In genomic region chr4:128897911-128898421, GRCm38 (mm10) we compare ENCODE assay signal across 10 mouse cellular contexts. TPM values are rescaled to one million over a fixed set of nuclear protein-coding genes. Genes with fewer than 3 reads are reported as not detected.
DNase-seq lines count a peak whose midpoint lies in the region; ATAC-seq lines count a peak whose summit lies in the region.
"Had no signal": no experiment of that assay in that cellular context is flagged by ENCODE, and none has a peak within 500 bp of the region (broad histone marks: within the 10 kb centered on the region; RNA-seq: fewer than 3 reads in every experiment).

No protein-coding gene starts in this region.

- WGBS in embryonic facial prominence, embryonic 14.5 days = 7% methylated on average over 6 of the region's 7 CpGs

- peak; percentile 96 for DNase-seq in heart, adult 11 months
- DNase-seq in heart, postnatal 36 days = no peak
- peak; percentile 70 for DNase-seq in embryonic facial prominence, embryonic 14.5 days (ENCODE audit: low spot score)
- peak; percentile 45 for DNase-seq in kidney, adult 11 months
- DNase-seq in lung, postnatal 36 days = peak; percentile 75
- no peak for DNase-seq in ovary, postnatal 10 days (ENCODE audit: low spot score)
- DNase-seq in frontal cortex, postnatal 14 days (ENCODE audit: low spot score in 2 of 2) = no peak
- no peak for DNase-seq in thymus, postnatal 4 days

- H3K9me3 ChIP-seq in embryonic facial prominence, embryonic 14.5 days (ENCODE audit: control insufficient read depth, low read length) = no peaks in the 10 kb centered on the region
- H3K9me3 ChIP-seq: neural tube, embryonic 12.5 days had no signal

- H3K27ac ChIP-seq in embryonic facial prominence, embryonic 14.5 days (replicated peaks; ENCODE audit: low read depth, low read length) = peak overlapping the region; percentile 91

- no peak overlapping the region for H3K9ac ChIP-seq in embryonic facial prominence, embryonic 14.5 days (ENCODE audit: low read depth, low read length)

- H3K4me3 ChIP-seq in embryonic facial prominence, embryonic 14.5 days (ENCODE audit: low read depth, low read length) = no peak overlapping the region
- H3K4me3 ChIP-seq: neural tube, embryonic 12.5 days had no signal

- intact Hi-C loops in heart, postnatal 36 days (cut with DNase I) = no loop called here

- H3K4me1 ChIP-seq in embryonic facial prominence, embryonic 14.5 days (ENCODE audit: control insufficient read depth, insufficient read depth, low read length) = peaks cover 29% of the 10 kb centered on the region

- H3K27me3 ChIP-seq in embryonic facial prominence, embryonic 14.5 days (replicated peaks; ENCODE audit: control insufficient read depth, insufficient read depth, low read length) = no peaks in the 10 kb centered on the region
- H3K27me3 ChIP-seq: CH12.LX had no signal

- peak; percentile 27 for ATAC-seq in embryonic facial prominence, embryonic 14.5 days (ENCODE audit: low read depth)

- H3K36me3 ChIP-seq in embryonic facial prominence, embryonic 14.5 days (ENCODE audit: control insufficient read depth, insufficient read depth, low read length) = peaks cover 20% of the 10 kb centered on the region

- H3K4me2 ChIP-seq in embryonic facial prominence, embryonic 14.5 days (ENCODE audit: low read depth, low read length) = no peak overlapping the region

RNA-seq across cellular contexts. Expression of gene Trim62, which starts 14.6 kb away (rescaled TPM):
- total RNA-seq in heart, postnatal 36 days (2021) = 1 to 10 TPM; 1.5 to 2.1 TPM
- polyA plus RNA-seq in embryonic facial prominence, embryonic 14.5 days (2014; fragmentation: Nextera tagmentation; extraction: Ambion mirVana) = 8.8 and 9.2 TPM in 2 replicates

Comparison
In these comparisons a context has a peak if more than half of its experiments do, and no peak if none do; other contexts are left out.
1. DNase-seq: peak in heart, adult 11 months (single experiment), embryonic facial prominence, embryonic 14.5 days (single experiment), kidney, adult 11 months (single experiment) and lung, postnatal 36 days (single experiment); none in heart, postnatal 36 days (0 of 2), ovary, postnatal 10 days (single experiment), frontal cortex, postnatal 14 days (0 of 2) and thymus, postnatal 4 days (single experiment).